Mouse (Mus musculus): ENCODE data around the gene Lyrm7. TPM values are rescaled to one million over a fixed set of nuclear protein-coding genes. Genes with fewer than 3 reads are reported as not detected.
"Not testable (repeated sequence)": the region's sequence is repeated elsewhere in the genome, so short reads cannot be mapped to it uniquely, and the experiment has no call there.

Lyrm7 gene
- 16.8 and 17.8 TPM in 2 replicates for total RNA-seq (2021)
- long read RNA-seq, partial matches to known transcripts: 3 of 5 reads
- long read RNA-seq, other reads (novel, unspliced or antisense): 0 of 5 reads

DNA sequence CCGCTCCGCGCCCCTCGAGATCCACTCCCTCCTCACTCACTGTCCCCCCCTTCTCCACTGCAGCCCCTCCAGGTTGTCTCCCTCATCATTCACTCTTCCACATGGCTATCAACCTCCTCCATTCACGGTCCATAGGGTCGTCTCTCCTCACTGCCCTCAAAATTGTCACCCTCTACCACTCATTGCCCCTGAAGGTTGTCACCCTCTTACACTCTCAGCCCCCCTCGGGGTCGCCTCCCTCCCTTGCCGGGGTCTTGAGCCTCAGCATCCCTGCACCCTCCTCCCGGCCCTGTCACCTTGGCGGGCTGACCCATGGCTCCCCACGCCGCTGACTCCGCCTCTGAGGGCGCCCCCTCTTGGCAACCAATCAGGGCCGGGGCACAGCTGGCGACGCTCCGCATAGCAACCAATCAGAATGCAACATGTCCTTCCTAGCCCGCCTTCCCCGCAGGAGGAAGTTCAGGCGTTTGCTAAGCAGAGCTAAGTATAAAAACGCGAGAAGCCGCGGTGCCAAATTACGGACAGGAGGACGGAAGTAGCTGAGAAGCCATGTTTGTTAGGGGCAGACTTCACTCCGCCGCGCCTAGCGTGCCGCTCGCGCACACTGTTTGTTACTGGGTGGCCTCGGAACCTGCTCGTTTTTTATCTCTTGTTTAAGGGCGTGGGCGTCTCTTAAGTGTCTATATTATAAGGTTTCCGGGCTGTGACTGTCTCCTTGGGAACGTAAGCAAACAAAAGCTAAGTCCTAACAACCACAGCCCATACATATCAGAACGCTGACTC is at the start of gene Lyrm7:
Lyrm7 (minus strand) TSS at position 661 of the 783 bp plus-strand sequence.
- peak; percentile 94 for DNase-seq

DNA sequence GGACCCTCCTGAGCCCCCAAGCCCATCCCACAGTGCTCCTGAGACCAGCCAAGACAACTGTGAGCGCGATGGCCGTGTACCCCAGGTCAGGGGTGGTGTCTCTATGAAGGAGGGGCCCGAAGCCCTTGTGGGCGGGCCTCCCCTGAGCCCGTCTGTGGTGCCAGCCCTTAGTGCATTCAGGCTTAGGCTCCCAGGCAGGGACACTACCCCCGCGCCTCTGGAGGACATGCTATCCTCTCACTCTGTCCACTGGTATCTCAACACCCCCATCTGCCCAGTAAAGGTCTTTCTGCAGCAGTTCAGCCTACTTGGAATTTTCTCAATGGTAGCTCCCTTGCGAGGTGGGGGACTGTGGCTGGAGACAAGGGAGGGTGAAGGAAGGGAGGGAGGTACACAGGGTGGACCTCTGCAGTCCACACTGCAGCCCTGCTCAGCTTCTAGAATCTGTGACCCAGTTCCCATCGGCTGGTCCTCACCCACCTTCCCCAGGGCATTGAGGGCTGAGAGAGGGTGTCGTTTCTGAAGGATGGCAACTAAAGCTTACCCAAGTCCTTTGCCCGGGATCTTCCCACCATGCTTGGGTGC is 49.5 kb upstream of the Lyrm7 start:
- DNase-seq: no peak

DNA sequence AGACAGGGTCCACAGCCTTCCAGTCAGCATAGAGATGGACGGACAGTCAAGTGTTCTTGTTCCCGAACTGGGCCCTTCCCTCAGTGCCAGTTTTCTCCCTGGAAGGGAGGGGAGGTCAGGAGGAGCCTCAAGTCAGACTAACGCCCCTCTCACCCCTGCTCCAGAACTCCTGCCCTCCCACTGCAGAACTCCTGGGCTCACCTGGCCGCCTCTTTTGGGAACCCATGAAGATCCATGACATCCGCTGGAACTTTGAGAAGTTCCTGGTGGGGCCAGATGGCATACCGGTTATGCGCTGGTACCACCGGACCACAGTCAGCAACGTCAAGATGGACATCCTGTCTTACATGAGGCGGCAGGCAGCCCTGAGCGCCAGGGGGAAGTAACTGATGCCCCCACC is 48.6 kb upstream of the Lyrm7 start:
- DNase-seq: no peak

- no peak for DNase-seq
These were observed 46.5 kb upstream of the Lyrm7 start for GRCm38 (mm10) chr11:54907259-54907658.

DNA sequence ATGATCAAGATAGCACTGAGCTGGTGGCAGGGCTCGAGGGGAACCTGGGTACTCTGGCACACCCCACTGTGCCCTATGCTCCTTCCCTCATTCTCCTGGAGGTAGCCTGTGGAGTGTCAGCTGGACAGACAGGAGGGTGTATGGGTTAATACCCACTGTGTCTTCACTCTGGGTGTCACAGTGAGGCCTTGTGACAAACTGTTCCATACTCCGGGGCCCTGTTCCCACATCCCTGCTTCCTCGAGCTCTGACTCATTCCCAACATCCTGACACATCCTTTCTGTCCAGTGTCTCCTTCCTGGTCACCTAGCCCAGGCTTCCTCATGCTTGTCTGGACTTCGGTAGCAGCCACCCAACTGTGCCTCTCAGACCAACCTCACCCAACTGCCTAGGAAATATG is 45.8 kb upstream of the Lyrm7 start:
- no peak for DNase-seq

- no peak for DNase-seq
These were observed 45.2 kb upstream of the Lyrm7 start for GRCm38 (mm10) chr11:54905931-54906330.

- no peak for DNase-seq
These were observed 44.4 kb upstream of the Lyrm7 start for GRCm38 (mm10) chr11:54905086-54905485.

DNA sequence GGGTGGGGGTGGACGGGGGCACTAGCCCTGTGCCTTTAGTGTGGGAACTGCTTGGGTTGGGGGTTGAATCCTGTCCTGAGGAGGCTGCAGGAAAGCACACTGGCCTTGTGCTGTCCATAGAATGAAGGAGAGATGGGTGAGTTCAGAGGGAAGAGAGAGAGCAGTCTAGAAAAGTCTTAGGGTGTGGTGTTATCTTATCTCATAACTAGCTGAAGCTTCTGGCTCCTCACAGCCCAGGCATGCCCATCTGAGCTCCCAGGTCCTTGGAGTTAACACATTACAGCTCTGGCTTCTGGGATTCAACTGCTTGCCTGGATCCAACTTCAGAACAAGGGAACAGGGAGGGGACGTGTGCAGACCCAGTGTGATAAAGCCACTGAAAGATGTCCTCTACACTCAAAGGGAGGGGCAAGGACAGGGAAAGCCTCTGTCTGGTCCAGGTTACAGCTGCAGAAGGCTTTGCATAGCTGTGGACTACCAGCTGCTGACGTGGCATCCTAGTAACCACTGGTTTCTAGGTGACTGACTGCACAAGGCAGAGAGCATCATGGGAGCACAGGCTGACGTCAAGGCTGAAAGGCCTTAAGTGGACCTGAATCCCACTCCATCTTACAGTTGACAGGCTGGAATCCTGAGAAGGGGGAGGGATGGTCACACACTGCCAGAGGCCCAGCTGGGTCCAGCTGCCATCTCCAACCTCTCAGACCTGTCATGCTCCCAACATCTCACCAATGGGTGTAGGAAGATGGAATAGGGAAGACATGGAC is 43.4 kb upstream of the Lyrm7 start:
- no peak for DNase-seq

GRCm38 (mm10) chr11:54903339-54903738 is 42.6 kb upstream of the Lyrm7 start:
- DNase-seq: no peak

- DNase-seq: peak; percentile 69
These were observed 41.9 kb upstream of the Lyrm7 start, which contains the start of gene Gpx3 for GRCm38 (mm10) chr11:54902333-54903323. Gene Gpx3, plus strand, starts transcription at chr11:54902453.

DNA sequence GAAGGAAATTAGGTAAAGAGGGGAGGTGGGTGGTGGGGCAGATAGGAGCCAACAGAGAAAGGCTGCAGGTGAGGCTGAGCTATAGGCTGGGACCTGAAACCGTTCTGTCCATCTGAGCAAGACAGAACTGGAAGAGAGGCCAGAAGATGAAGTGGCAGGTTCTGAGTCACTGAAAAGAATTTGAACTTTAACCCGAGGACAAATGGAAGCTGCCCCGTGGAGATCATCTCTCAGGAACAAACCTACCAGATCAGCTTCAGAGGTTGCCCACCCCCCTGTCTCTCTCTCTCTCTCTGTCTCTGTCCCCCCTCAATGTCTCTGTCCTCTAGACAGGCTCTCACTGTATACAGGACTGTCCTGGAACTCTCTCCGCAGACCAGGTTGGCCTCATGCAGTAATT is 38.9 kb upstream of the Lyrm7 start:
- DNase-seq: no peak

DNA sequence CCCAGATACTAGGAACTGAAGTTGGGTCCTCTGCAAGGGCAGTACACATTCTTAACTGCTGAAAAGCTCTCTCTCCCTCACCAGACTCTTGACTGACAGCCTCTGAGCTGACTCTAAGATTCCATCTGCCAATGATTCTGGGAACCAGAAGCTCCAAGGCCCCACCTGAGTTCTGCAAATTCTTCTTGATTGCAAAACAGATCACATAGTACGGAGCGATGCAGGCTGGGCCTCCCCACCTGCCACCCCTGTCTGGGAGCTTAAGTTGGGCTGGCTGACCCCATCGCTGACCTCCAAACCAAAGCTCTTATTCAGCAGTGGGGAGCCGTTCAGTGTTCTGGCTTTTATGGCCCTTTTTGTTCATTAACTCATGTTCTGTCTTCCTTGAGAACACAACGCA is 36.8 kb upstream of the Lyrm7 start:
- no peak for DNase-seq

DNA sequence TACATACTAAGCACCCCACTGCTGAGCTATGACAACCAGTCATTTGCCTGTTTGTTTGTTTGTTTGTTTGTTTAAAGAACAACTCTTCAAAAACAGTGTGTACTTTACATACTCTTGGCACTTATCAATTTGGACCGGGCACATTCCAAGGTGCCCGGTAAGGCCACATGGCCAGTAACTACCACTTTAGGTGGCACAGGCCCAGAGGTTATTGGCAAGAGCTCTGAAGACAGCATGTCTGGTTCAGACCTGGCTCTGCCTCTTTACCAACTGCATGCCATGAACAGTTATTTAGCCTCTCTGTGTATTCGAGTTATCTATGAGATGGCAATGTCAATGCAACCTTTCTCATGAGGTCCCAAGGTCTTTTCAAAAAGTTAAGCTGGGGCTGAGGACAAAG is 35.9 kb upstream of the Lyrm7 start:
- not testable (repeated sequence) for DNase-seq

- no peak for DNase-seq
These were observed 33.9 kb upstream of the Lyrm7 start for GRCm38 (mm10) chr11:54894589-54894988.

DNA sequence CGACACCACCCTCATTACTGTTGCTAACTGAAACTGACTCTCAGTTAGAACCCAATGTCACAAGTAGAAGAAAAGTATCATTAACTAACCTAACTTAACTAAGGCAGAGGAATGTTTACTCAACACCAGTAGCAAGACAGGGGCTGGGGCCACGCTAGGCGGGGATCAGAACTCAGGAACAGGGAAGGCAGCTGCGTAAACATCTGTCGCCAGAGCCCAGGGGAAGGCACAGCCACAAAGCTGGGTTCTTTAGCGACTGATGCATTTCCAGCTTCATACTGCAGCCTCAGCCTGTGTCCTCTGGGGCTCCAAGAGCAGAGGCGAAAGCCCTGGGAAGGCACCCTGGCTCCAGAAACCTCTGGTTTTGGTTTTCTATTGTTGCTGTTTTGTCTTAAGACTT is 31.4 kb upstream of the Lyrm7 start:
- no peak for DNase-seq

DNA sequence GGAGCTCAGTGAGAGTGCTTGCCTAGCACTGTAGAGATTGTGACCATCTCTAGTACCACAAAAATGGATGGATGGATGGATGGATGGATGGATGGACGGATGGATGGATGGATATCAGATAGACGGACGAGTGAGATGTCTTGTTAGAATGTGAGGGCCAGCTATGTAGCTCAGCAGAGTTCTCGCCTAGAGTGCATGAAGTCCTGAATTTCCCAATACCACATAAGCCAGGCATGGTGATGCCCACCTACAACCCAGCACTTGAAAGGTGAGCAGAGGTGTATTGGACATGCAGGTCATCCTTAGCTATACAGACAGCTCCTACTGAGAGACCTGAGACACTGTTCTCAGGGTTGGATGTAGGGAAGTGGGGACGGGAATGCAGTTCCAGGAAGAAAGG is 30.6 kb upstream of the Lyrm7 start:
- DNase-seq: no peak

- no peak for DNase-seq
These were observed 27.2 kb upstream of the Lyrm7 start for GRCm38 (mm10) chr11:54887927-54888326.

DNA sequence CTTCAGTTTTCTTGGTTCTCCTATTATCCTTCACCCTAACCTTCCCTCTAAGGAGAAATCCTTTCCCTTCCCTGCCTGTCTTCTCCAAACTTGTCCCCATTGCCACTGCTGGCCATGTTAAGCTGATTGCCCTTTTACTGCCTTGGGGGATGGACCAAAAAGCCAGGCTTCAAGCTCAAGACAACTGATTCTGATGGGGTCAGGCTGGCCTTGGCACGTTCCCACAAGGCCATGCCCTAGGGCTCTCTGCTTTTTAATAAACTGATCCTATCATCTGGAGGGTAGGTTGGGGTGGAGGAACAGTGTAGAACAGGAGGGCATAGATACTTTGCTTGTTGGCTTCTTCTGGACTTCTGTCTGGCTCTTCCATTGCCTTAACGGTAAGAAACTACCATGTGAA is 24.7 kb upstream of the Lyrm7 start:
- no peak for DNase-seq

- peak; percentile 44 for DNase-seq
These were observed 24.2 kb upstream of the Lyrm7 start for GRCm38 (mm10) chr11:54884937-54885336.

DNA sequence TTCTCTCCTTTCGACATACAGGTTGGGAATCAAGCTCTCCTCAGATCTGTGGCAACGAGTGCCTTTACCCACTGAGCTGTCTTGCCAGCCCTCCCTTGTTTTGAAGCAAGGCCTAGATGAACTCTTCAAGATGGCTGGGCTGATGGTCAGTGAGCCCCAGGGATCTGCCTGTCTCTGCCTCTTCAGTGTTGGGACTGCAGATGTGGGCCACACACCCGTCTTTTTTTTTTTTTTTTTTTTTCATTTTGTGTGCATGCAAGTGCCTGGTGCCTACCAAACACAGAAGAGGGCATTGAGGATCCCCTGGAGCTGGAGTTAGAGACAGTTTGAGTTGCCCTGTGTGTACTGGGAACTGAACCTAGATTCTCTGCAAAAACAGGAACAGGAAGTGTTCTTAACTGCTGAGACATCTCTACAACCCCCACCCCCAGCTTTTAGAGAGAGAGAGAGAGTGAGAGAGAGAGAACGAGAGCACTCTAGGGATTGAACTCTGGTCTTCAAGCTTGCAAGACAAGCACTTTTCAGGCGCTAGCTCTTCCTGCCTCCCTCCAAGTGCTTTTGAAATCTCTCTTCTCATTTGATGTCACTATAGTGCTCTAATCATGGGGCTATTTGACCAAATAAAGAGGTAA is 23.6 kb upstream of the Lyrm7 start:
- no peak for DNase-seq

DNA sequence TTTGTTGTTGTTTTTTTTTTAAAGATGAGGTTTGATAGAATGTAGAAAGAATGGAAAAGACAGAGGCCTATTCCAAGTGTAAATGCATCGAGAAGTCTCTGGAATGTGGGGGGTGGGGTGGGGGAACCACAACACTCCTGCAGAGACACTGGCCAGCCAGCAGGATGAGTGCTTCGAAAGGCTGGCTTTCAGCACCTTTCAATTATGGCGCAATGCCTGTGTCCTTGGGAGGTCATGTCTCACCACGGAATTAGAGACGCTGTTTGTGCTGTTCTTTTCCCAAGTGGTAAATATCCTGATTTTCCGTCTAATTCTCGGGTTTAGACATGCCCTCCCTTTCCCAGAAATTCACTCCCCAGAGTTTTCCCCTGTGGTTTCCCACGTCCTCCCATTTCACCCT is 22.0 kb upstream of the Lyrm7 start:
- DNase-seq: peak; percentile 47
